Mouse (Mus musculus) inflammation-experienced regulatory T-cells, adult 6 months (primary cell): ENCODE measurements around the gene Cgref1. TPM values are rescaled to one million over a fixed set of nuclear protein-coding genes. Genes with fewer than 3 reads are reported as not detected.

Experiments used
- ATAC-seq: one replicate; pipeline ENCODE4 v1.8.0; 2017
- polyA plus RNA-seq, 3 experiments: library from polyadenylated mRNA; unstranded; fragments of 100-300 nt; shearing (Covaris generic); gene quantifications; one replicate each; pipeline ENCODE4 v1.2.1; 2017

Cgref1 gene
- polyA plus RNA-seq, 3 experiments from 2014 or later, result not detected

GRCm38 (mm10) chr5:30949654-30950326 is 4.4 kb upstream of the Cgref1 start:
- peak; percentile 92 for ATAC-seq

- no peak for ATAC-seq
Measured at GRCm38 (mm10) chr5:30948620-30949019, 3.2 kb upstream of the Cgref1 start.

GRCm38 (mm10) chr5:30944344-30944743 is 1.0 kb downstream of the Cgref1 start:
- no peak for ATAC-seq

GRCm38 (mm10) chr5:30943004-30943403 is 2.4 kb downstream of the Cgref1 start:
- no peak for ATAC-seq

- no peak for ATAC-seq
Measured at GRCm38 (mm10) chr5:30934725-30935461, 10.5 kb downstream of the Cgref1 start.

GRCm38 (mm10) chr5:30933705-30934104 is 11.7 kb downstream of the Cgref1 start:
- no peak for ATAC-seq

- no peak for ATAC-seq
Measured at GRCm38 (mm10) chr5:30931378-30931777, 14.0 kb downstream of the Cgref1 start.

GRCm38 (mm10) chr5:30930846-30931245 is 14.5 kb downstream of the Cgref1 start:
- no peak for ATAC-seq

- no peak for ATAC-seq
Measured at GRCm38 (mm10) chr5:30930121-30930520, 15.3 kb downstream of the Cgref1 start.

- ATAC-seq, result no peak
Measured at GRCm38 (mm10) chr5:30927945-30928529, 17.4 kb downstream of the Cgref1 start.

GRCm38 (mm10) chr5:30926073-30926472 is 19.3 kb downstream of the Cgref1 start:
- no peak for ATAC-seq

GRCm38 (mm10) chr5:30925217-30925616 is 20.2 kb downstream of the Cgref1 start:
- ATAC-seq, result no peak

- no peak for ATAC-seq
Measured at GRCm38 (mm10) chr5:30924614-30925013, 20.8 kb downstream of the Cgref1 start.

GRCm38 (mm10) chr5:30923119-30923518 is 22.3 kb downstream of the Cgref1 start:
- no peak for ATAC-seq

GRCm38 (mm10) chr5:30922581-30923041 is 22.8 kb downstream of the Cgref1 start:
- no peak for ATAC-seq

GRCm38 (mm10) chr5:30921256-30922033 is 23.9 kb downstream of the Cgref1 start, which contains the start of gene Khk:
Gene Khk (plus strand): TSS chr5:30921431.
- peak; percentile 81 for ATAC-seq

- no peak for ATAC-seq
Measured at GRCm38 (mm10) chr5:30920621-30921020, 24.8 kb downstream of the Cgref1 start.

- no peak for ATAC-seq
Measured at GRCm38 (mm10) chr5:30919831-30920614, 25.4 kb downstream of the Cgref1 start.

GRCm38 (mm10) chr5:30918691-30919090 is 26.7 kb downstream of the Cgref1 start:
- ATAC-seq, result no peak

GRCm38 (mm10) chr5:30917891-30918670 is 27.3 kb downstream of the Cgref1 start:
- no peak for ATAC-seq

GRCm38 (mm10) chr5:30917348-30917747 is 28.0 kb downstream of the Cgref1 start:
- no peak for ATAC-seq
